Comparison of ENCODE assay signal across 8 mouse cellular contexts in genomic region chr6:34598121-34599065, GRCm38 (mm10). TPM values are rescaled to one million over a fixed set of nuclear protein-coding genes. Genes with fewer than 3 reads are reported as not detected.
DNase-seq lines count a peak whose midpoint lies in the region; ATAC-seq lines count a peak whose summit lies in the region.

Cald1 (plus strand) TSS chr6:34598500.

- intact Hi-C loops in heart, postnatal 25 days (cut with DNase I) = loop anchor here (2.0 kb wide), 1 partner anchor 88 kb away; no protein-coding TSS in a partner anchor

- peak within 1 kb of the TSS; percentile 45; the same call in 1 of the 2 replicates for H3K9ac ChIP-seq in forebrain, embryonic 12.5 days
- peak within 1 kb of the TSS; percentile 81 for H3K9ac ChIP-seq in stomach, embryonic 16.5 days (ENCODE audit: low read length)

- peak within 1 kb of the TSS; percentile 20 for H3K4me3 ChIP-seq in forebrain, embryonic 12.5 days (replicated peaks)
- peak within 1 kb of the TSS; percentile 62 for H3K4me3 ChIP-seq in stomach, embryonic 16.5 days (replicated peaks; ENCODE audit: low read length)

- H3K27ac ChIP-seq in forebrain, embryonic 12.5 days = 0 out of 2 replicates have a peak within 1 kb of the TSS, but pooled peaks have one; percentile 42
- H3K27ac ChIP-seq in stomach, embryonic 16.5 days (ENCODE audit: low read length) = peak within 1 kb of the TSS; percentile 84

- no peaks in the 10 kb centered on the region for H3K36me3 ChIP-seq in forebrain, embryonic 12.5 days (replicated peaks)
- H3K36me3 ChIP-seq in stomach, embryonic 16.5 days (ENCODE audit: control insufficient read depth, insufficient read depth, low read length) = no peaks in the 10 kb centered on the region

- no peaks in the 10 kb centered on the region for H3K27me3 ChIP-seq in forebrain, embryonic 12.5 days
- no peaks in the 10 kb centered on the region for H3K27me3 ChIP-seq in stomach, embryonic 16.5 days (ENCODE audit: control insufficient read depth, insufficient read depth, low read length)

- peaks cover 23% of the 10 kb centered on the region for H3K4me1 ChIP-seq in forebrain, embryonic 12.5 days
- H3K4me1 ChIP-seq in stomach, embryonic 16.5 days (ENCODE audit: control insufficient read depth, insufficient read depth, low read length) = peaks cover 18% of the 10 kb centered on the region

- no peak for DNase-seq in left cerebral cortex, adult 18-20 months (ENCODE audit: low spot score in 2 of 2)
- DNase-seq in left cerebral cortex, adult 11 months (ENCODE audit: low spot score) = no peak
- peak; percentile 53 for DNase-seq in heart, postnatal 25 days (ENCODE audit: low spot score)
- DNase-seq in layer of hippocampus, postnatal 10 days (ENCODE audit: low spot score in 2 of 2) = peak in 1 of 2 experiments; percentile 14
- peak; percentile 78 for DNase-seq in lung, postnatal 10 days
- DNase-seq in right cerebral cortex, postnatal 25 days = no peak

- no peaks in the 10 kb centered on the region for H3K9me3 ChIP-seq in forebrain, embryonic 12.5 days
- no peaks in the 10 kb centered on the region for H3K9me3 ChIP-seq in stomach, embryonic 16.5 days (replicated peaks; ENCODE audit: control insufficient read depth, low read length)

- WGBS in forebrain, embryonic 12.5 days = 4% methylated on average over 16 of the region's 16 CpGs
- 4% methylated on average over 16 of the region's 16 CpGs for WGBS in stomach, embryonic 16.5 days

- peak within 1 kb of the TSS; percentile 50 for H3K4me2 ChIP-seq in forebrain, embryonic 12.5 days
- peak within 1 kb of the TSS; percentile 57 for H3K4me2 ChIP-seq in stomach, embryonic 16.5 days (ENCODE audit: low read depth, low read length)

- peak; percentile 75; the same call in 1 of the 2 replicates for ATAC-seq in forebrain, embryonic 12.5 days (ENCODE audit: low FRiP score)
- peak; percentile 93 for ATAC-seq in stomach, embryonic 16.5 days (ENCODE audit: insufficient read depth, low FRiP score)

RNA-seq across cellular contexts. Expression of gene Cald1, which starts in this region (rescaled TPM):
- total RNA-seq in left cerebral cortex, adult 18-20 months (2021) = 10 to 100 TPM; 22.1 to 24.6 TPM
- 105 and 133 TPM in 2 replicates for polyA plus RNA-seq in forebrain, embryonic 12.5 days (2016; fragmentation: Nextera tagmentation; extraction: Ambion mirVana)
- 10 to 100 TPM; 49.3 to 53.1 TPM for total RNA-seq in heart, postnatal 25 days (2021)
- total RNA-seq in layer of hippocampus, postnatal 10 days (2021) = 10 to 100 TPM; 37.5 to 38.7 TPM
- polyA plus RNA-seq in stomach, embryonic 16.5 days (2015; fragmentation: Nextera tagmentation; extraction: Ambion mirVana) = 362 and 363 TPM in 2 replicates

Comparison
In these comparisons a context has a peak if more than half of its experiments do, and no peak if none do; other contexts are left out.
1. DNase-seq: peak in heart, postnatal 25 days (single experiment) and lung, postnatal 10 days (single experiment); none in left cerebral cortex, adult 18-20 months (0 of 2), left cerebral cortex, adult 11 months (single experiment) and right cerebral cortex, postnatal 25 days (single experiment).